Mouse (Mus musculus): ENCODE measurements around the gene Tes. TPM values are rescaled to one million over a fixed set of nuclear protein-coding genes. Genes with fewer than 3 reads are reported as not detected.
A peak's percentile ranks its signal among the peaks of the same experiment; 100 is the strongest.
"Not testable (repeated sequence)": the region's sequence is repeated elsewhere in the genome, so short reads cannot be mapped to it uniquely, and the experiment has no call there.

The Tes gene
- polyA plus RNA-seq, 1 experiment from 2014 or later = 85.2 TPM

DNA sequence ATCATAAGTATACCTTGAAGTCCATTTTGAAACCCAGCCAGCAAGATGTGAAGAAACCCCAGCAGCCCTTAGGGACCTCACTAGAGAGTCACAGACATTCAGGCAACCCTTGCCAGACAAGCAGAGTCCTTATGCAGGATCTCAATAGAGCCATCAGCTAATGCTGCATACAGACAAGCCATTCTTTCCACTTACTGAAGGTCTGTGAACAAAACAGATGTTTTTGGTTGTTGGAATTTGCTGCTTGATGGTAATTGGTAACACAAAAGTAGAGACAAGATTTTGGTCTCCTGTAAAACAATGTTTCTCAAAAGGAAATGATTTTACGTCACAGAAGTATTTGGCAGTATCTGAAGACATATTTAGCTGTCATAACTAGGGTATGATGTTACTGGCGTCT is 10.2 kb upstream of the Tes start:
- WGBS = 89% methylated on average over 2 of the region's 2 CpGs
- H3K4me2 ChIP-seq (ENCODE audit: low read depth, low read length) = no peak overlapping the region
- no peak overlapping the region for H3K9ac ChIP-seq (replicated peaks; ENCODE audit: low read depth, low read length)
- no peak for ATAC-seq (ENCODE audit: low read depth)
- H3K27me3 ChIP-seq (ENCODE audit: control insufficient read depth, insufficient read depth, low read length) = no peaks in the 10 kb centered on the region
- H3K27ac ChIP-seq (ENCODE audit: low read depth, low read length) = no peak overlapping the region
- H3K36me3 ChIP-seq (ENCODE audit: control insufficient read depth, insufficient read depth, low read length) = no peaks in the 10 kb centered on the region
- no peak overlapping the region for H3K4me3 ChIP-seq (ENCODE audit: low read depth, low read length)
- no peaks in the 10 kb centered on the region for H3K4me1 ChIP-seq (ENCODE audit: control insufficient read depth, insufficient read depth, low read length)
- H3K9me3 ChIP-seq (ENCODE audit: control insufficient read depth, low read length) = no peaks in the 10 kb centered on the region

DNA sequence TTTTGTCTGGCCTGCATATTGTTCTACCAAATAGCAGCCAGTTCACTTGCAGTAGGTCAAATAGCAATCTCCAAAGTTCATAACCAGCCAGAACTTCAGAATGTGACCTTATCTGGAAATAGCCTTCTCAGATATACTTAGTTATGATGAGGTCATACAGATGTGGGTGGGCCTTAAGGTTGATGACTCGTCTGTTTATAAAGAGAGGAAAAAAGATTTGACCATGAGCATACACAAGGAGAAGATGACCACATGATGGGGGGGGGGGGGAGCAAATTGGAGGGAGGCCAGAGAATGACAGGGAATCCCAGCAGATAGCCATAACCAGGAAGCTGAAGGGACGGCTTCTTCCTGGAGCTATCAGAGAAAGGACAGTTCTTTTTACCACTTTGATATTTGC is 9.3 kb upstream of the Tes start:
- Histone ChIP-seq H3K36me3 (ENCODE audit: control insufficient read depth, insufficient read depth, low read length) (no peaks in the 10 kb centered on the region), H3K4me2 (ENCODE audit: low read depth, low read length) (no peak overlapping the region), H3K9ac (replicated peaks; ENCODE audit: low read depth, low read length) (no peak overlapping the region), H3K4me1 (ENCODE audit: control insufficient read depth, insufficient read depth, low read length) (no peaks in the 10 kb centered on the region), H3K9me3 (ENCODE audit: control insufficient read depth, low read length) (no peaks in the 10 kb centered on the region), H3K4me3 (ENCODE audit: low read depth, low read length) (no peak overlapping the region), H3K27me3 (ENCODE audit: control insufficient read depth, insufficient read depth, low read length) (no peaks in the 10 kb centered on the region), H3K27ac (ENCODE audit: low read depth, low read length) (no peak overlapping the region)
- 60% methylated on average over 2 of the region's 2 CpGs for WGBS
- no peak for ATAC-seq (ENCODE audit: low read depth)

DNA sequence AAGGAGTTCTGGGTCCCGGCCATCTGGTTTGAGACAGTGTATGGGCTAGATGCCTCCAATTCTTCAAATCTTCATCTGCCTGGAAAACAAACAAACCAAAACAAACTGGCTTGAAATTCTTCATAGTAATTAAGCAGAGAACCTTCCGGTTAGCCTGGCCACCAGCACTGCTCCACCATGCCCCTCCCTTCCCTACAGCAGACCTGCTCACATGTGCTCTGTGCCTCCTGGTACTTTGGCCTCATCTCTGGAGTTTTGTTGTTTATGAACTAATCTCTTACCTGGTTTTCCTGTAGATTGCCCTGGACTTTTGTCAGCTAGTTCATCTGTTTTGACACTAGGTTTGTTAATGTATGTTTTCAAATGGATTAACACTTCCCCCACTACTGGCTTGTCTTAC is 5.4 kb upstream of the Tes start:
- H3K27ac ChIP-seq (ENCODE audit: low read depth, low read length) = no peak overlapping the region
- no peaks in the 10 kb centered on the region for H3K4me1 ChIP-seq (ENCODE audit: control insufficient read depth, insufficient read depth, low read length)
- no peak overlapping the region for H3K4me3 ChIP-seq (ENCODE audit: low read depth, low read length)
- H3K27me3 ChIP-seq (ENCODE audit: control insufficient read depth, insufficient read depth, low read length) = no peaks in the 10 kb centered on the region
- H3K9ac ChIP-seq (replicated peaks; ENCODE audit: low read depth, low read length) = no peak overlapping the region
- ATAC-seq (ENCODE audit: low read depth) = no peak
- no peaks in the 10 kb centered on the region for H3K9me3 ChIP-seq (ENCODE audit: control insufficient read depth, low read length)
- 85% methylated on average over 2 of the region's 2 CpGs for WGBS
- no peaks in the 10 kb centered on the region for H3K36me3 ChIP-seq (ENCODE audit: control insufficient read depth, insufficient read depth, low read length)
- H3K4me2 ChIP-seq (ENCODE audit: low read depth, low read length) = no peak overlapping the region

DNA sequence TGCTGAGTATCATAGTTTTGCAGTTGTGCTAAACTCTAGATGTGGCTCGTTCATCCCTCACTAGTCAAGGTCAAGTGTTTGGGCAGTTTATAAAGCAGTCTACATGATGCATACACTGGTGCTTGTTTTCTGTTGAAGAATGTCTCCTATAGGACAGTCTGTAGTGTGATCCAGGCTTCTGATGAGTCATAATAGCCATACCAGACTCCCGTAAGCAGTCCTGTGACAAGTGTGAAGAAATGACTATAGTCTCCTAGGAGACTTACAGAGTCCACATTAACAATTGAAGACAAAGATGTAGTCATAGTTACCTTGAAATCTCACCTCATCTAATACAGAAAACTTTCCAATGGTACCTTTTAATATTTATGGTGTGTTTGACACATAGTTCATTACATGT is 4.8 kb upstream of the Tes start:
- Histone ChIP-seq H3K27me3 (ENCODE audit: control insufficient read depth, insufficient read depth, low read length) (no peaks in the 10 kb centered on the region), H3K36me3 (ENCODE audit: control insufficient read depth, insufficient read depth, low read length) (no peaks in the 10 kb centered on the region)
- WGBS = 80% methylated on average over 2 of the region's 2 CpGs

DNA sequence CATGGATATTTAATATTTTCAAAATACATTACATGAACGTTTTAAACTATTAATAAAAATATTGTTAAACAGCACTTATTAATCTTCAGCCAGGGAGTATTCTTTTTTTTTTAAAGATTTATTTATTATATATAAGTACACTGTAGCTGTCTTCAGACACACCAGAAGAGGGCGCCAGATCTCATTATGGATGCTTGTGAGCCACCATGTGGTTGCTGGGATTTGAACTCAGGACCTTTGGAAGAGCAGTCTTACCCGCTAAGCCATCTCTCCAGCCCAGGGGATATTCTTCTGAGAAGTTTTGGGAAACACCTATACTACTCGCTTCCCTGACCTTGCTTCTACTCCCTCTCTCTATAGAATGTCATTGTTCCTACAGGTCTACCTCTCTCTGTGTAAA is 3.1 kb upstream of the Tes start:
- not testable (repeated sequence) for H3K9ac ChIP-seq (replicated peaks; ENCODE audit: low read depth, low read length); H3K4me3 ChIP-seq (ENCODE audit: low read depth, low read length); H3K4me2 ChIP-seq (ENCODE audit: low read depth, low read length); H3K4me1 ChIP-seq (ENCODE audit: control insufficient read depth, insufficient read depth, low read length); H3K36me3 ChIP-seq (ENCODE audit: control insufficient read depth, insufficient read depth, low read length); H3K27ac ChIP-seq (ENCODE audit: low read depth, low read length); H3K9me3 ChIP-seq (ENCODE audit: control insufficient read depth, low read length); ATAC-seq (ENCODE audit: low read depth); H3K27me3 ChIP-seq (ENCODE audit: control insufficient read depth, insufficient read depth, low read length)
- 89% methylated on average over 4 of the region's 4 CpGs for WGBS

More for the DNA sequence above, 4.8 kb upstream of the Tes start:
- no peak overlapping the region for H3K9ac ChIP-seq (replicated peaks; ENCODE audit: low read depth, low read length)
- ATAC-seq (ENCODE audit: low read depth) = no peak
- H3K4me2 ChIP-seq (ENCODE audit: low read depth, low read length) = no peak overlapping the region
- H3K4me1 ChIP-seq (ENCODE audit: control insufficient read depth, insufficient read depth, low read length) = no peaks in the 10 kb centered on the region
- H3K4me3 ChIP-seq (ENCODE audit: low read depth, low read length) = no peak overlapping the region
- no peaks in the 10 kb centered on the region for H3K9me3 ChIP-seq (ENCODE audit: control insufficient read depth, low read length)
- H3K27ac ChIP-seq (ENCODE audit: low read depth, low read length) = no peak overlapping the region

DNA sequence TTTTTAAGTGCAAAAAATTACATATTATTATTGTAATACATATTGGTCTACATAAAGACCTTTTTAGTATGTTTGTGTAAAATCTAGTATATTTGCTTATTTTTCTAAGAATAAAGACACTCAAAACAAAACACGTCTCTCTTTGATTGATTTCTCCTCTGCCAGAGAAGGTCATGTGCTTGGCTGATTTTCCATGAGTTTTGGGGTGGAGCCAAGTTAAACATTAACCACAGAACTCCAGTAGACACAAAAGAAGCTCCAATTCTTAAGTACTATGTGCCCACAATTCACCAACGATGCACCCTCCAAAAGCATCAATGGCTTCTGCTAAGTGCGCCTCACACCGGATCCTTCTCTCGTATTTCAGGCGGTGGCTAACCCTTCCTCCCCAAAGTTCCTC is 2.6 kb upstream of the Tes start:
- WGBS = 26% methylated on average over 6 of the region's 6 CpGs
- H3K4me1 ChIP-seq (ENCODE audit: control insufficient read depth, insufficient read depth, low read length) = 0 out of 2 replicates have a peak, but pooled peaks cover 5% of the 10 kb centered on the region
- no peaks in the 10 kb centered on the region for H3K36me3 ChIP-seq (ENCODE audit: control insufficient read depth, insufficient read depth, low read length)
- no peak overlapping the region for H3K4me2 ChIP-seq (ENCODE audit: low read depth, low read length)
- no peak overlapping the region for H3K4me3 ChIP-seq (ENCODE audit: low read depth, low read length)
- H3K9me3 ChIP-seq (ENCODE audit: control insufficient read depth, low read length) = no peaks in the 10 kb centered on the region
- no peaks in the 10 kb centered on the region for H3K27me3 ChIP-seq (ENCODE audit: control insufficient read depth, insufficient read depth, low read length)
- no peak overlapping the region for H3K27ac ChIP-seq (ENCODE audit: low read depth, low read length)
- no peak overlapping the region for H3K9ac ChIP-seq (replicated peaks; ENCODE audit: low read depth, low read length)
- no peak for ATAC-seq (ENCODE audit: low read depth)

DNA sequence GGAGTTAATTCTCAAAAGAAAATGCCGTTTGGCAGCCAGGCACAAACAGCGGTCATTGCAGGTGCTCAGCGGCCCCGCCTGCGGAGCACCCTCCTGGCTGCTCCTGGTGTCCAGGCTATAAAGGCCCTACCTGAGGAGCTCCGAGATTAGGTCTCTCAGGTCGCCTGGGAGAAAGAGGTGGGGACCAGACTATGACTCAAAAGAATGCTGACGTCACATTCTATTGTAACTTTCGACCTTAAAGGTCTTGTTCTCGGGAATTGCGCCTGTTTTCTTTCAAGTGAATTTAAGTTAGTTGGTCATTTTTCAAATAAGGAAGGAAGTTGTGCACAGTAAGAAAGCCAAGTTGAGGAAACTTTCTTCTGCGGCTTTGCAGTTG is 831 bp downstream of the Tes start:
- peak overlapping the region; percentile 89 for H3K9ac ChIP-seq (replicated peaks; ENCODE audit: low read depth, low read length)
- peak overlapping the region; percentile 80 for H3K4me2 ChIP-seq (ENCODE audit: low read depth, low read length)
- H3K4me3 ChIP-seq (ENCODE audit: low read depth, low read length) = peak overlapping the region; percentile 85
- ATAC-seq (ENCODE audit: low read depth) = peak; percentile 52
- H3K9me3 ChIP-seq (ENCODE audit: control insufficient read depth, low read length) = no peaks in the 10 kb centered on the region
- H3K27ac ChIP-seq (ENCODE audit: low read depth, low read length) = no peak overlapping the region; the same call in 1 of the 2 replicates
- 4% methylated on average over 12 of the region's 12 CpGs for WGBS
- no peaks in the 10 kb centered on the region for H3K27me3 ChIP-seq (ENCODE audit: control insufficient read depth, insufficient read depth, low read length)
- 0 out of 2 replicates have a peak, but pooled peaks cover 5% of the 10 kb centered on the region for H3K4me1 ChIP-seq (ENCODE audit: control insufficient read depth, insufficient read depth, low read length)
- H3K36me3 ChIP-seq (ENCODE audit: control insufficient read depth, insufficient read depth, low read length) = no peaks in the 10 kb centered on the region

DNA sequence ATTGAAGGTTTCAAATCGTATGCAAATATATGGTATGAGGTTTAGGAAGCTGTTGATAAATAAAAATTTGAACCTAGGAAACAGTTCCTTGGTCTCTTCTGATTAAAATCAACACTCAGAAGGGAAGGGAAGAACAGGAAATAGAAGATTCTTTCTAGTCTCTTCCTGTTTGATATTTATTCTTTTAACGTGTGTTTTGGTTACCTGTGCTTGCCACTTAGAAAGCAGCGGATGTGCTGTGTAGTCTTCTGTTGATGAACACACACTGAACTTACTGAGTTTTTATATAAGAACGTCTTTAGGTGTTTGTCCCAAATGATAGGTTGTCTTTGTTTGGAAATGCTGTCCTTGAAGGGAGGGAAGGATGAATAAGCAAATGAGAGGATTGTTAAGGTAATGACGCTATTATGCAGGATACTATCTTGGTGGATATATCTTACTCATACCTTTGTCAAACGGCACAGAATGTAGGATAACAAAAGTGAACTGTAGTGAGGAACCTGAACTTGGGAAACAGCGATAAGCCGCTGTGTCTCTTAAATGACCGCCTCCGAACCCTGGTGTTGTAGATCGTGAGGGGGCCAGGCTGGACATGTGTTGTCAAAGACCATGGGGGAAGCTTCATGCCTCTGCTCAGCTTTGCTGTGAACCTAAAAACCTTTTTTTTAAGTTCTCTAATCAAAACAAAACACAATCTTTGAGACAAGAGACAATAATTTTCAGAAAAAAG is 1.4 kb downstream of the Tes start:
- 60% methylated on average over 11 of the region's 11 CpGs for WGBS
- peak overlapping the region; percentile 85 for H3K4me3 ChIP-seq (ENCODE audit: low read depth, low read length)
- no peak for ATAC-seq (ENCODE audit: low read depth)
- peak overlapping the region; percentile 80 for H3K4me2 ChIP-seq (ENCODE audit: low read depth, low read length)
- no peaks in the 10 kb centered on the region for H3K36me3 ChIP-seq (ENCODE audit: control insufficient read depth, insufficient read depth, low read length)
- H3K9ac ChIP-seq (replicated peaks; ENCODE audit: low read depth, low read length) = peak overlapping the region; percentile 89; the same call in 1 of the 2 replicates
- no peaks in the 10 kb centered on the region for H3K27me3 ChIP-seq (ENCODE audit: control insufficient read depth, insufficient read depth, low read length)
- 0 out of 2 replicates have a peak, but pooled peaks cover 5% of the 10 kb centered on the region for H3K4me1 ChIP-seq (ENCODE audit: control insufficient read depth, insufficient read depth, low read length)
- no peaks in the 10 kb centered on the region for H3K9me3 ChIP-seq (ENCODE audit: control insufficient read depth, low read length)
- no peak overlapping the region for H3K27ac ChIP-seq (ENCODE audit: low read depth, low read length)

DNA sequence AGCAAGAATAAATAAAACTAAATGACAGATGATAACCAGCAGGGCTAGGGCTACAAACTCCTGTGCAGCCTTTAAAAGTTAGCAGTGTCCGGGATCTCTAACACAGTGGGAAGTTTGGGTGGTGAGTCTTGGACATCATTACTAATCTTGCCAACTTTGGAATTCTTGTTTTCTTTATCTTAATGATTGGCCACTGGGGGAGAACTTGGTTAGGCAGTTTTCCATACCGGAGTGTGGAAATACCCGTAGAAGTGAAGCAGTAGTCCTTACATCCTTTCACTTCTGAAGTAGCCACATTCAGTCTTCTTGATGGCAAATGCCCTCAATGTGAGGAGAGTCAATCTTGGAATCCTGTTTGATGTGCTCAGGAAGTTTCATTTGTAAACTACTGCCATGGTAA is 7.0 kb downstream of the Tes start:
- Histone ChIP-seq H3K4me1 (ENCODE audit: control insufficient read depth, insufficient read depth, low read length) (no peaks in the 10 kb centered on the region), H3K9me3 (ENCODE audit: control insufficient read depth, low read length) (no peaks in the 10 kb centered on the region), H3K27ac (ENCODE audit: low read depth, low read length) (no peak overlapping the region), H3K36me3 (ENCODE audit: control insufficient read depth, insufficient read depth, low read length) (no peaks in the 10 kb centered on the region), H3K4me2 (ENCODE audit: low read depth, low read length) (no peak overlapping the region), H3K4me3 (ENCODE audit: low read depth, low read length) (no peak overlapping the region), H3K9ac (replicated peaks; ENCODE audit: low read depth, low read length) (no peak overlapping the region), H3K27me3 (ENCODE audit: control insufficient read depth, insufficient read depth, low read length) (no peaks in the 10 kb centered on the region)
- 93% methylated on average over 3 of the region's 3 CpGs for WGBS
- no peak for ATAC-seq (ENCODE audit: low read depth)

Measured in neural tube, embryonic 14.5 days (tissue).